Mouse (Mus musculus) embryonic facial prominence, embryonic 11.5 days (tissue): ENCODE results near the gene Ica1. TPM values are rescaled to one million over a fixed set of nuclear protein-coding genes. Genes with fewer than 3 reads are reported as not detected.

Experiments used
- ATAC-seq: fragments of 200-750 bp; cut with Nextera tagmentation; replicated peaks from 2 replicates; pipeline ENCODE4 v1.8.0; 2017; ENCODE audit warnings: low read depth; ENCODE audit not compliant: insufficient number of reproducible peaks, low FRiP score, low TSS enrichment
- DNase-seq: peaks from one replicate; pipeline ENCODE4 v3.0.0-alpha.2; 2015; ENCODE audit warnings: low spot score
- H3K27ac ChIP-seq: fragments of 300-500 bp; sonication (generic); replicated peaks from 2 replicates; pipeline ENCODE4 v1.5.1; 2014; ENCODE audit warnings: mild to moderate bottlenecking, low read depth, low read length, control low read depth
- H3K27me3 ChIP-seq: fragments of 300-500 bp; sonication (generic); 2 replicates; pipeline ENCODE4 v1.6.1; 2014; ENCODE audit warnings: mild to moderate bottlenecking, low read length, moderate library complexity, mixed read lengths; ENCODE audit not compliant: control insufficient read depth, insufficient read depth
- H3K36me3 ChIP-seq: fragments of 300-500 bp; sonication (generic); replicated peaks from 2 replicates; pipeline ENCODE4 v1.6.1; 2014; ENCODE audit warnings: low read depth, mild to moderate bottlenecking, low read length, moderate library complexity, mixed read lengths; ENCODE audit not compliant: control insufficient read depth, insufficient read depth
- H3K4me1 ChIP-seq: fragments of 300-500 bp; sonication (generic); 2 replicates; pipeline ENCODE4 v1.6.1; 2014; ENCODE audit warnings: low read length, mixed read lengths; ENCODE audit not compliant: control insufficient read depth, insufficient read depth
- H3K4me2 ChIP-seq: fragments of 300-500 bp; sonication (generic); 2 replicates; pipeline ENCODE4 v1.6.1; 2014; ENCODE audit warnings: low read depth, mild to moderate bottlenecking, control low read depth, low read length, moderate library complexity
- H3K4me3 ChIP-seq: fragments of 300-500 bp; sonication (generic); 2 replicates; pipeline ENCODE4 v1.5.1; 2014; ENCODE audit warnings: low read depth, low read length, control low read depth
- H3K9ac ChIP-seq: fragments of 300-500 bp; sonication (generic); replicated peaks from 2 replicates; pipeline ENCODE4 v1.6.1; 2014; ENCODE audit warnings: mild to moderate bottlenecking, control low read depth, low read length
- H3K9me3 ChIP-seq: fragments of 300-500 bp; sonication (generic); replicated peaks from 2 replicates; pipeline ENCODE4 v1.6.1; 2016; ENCODE audit warnings: mild to moderate bottlenecking, low read length, inconsistent platforms, mixed read lengths; ENCODE audit not compliant: control insufficient read depth
- WGBS: fragments of 180-500 bp; shearing (Covaris S2); extraction: QIAGEN DNeasy Blood & Tissue Kit; methylation state at CpG from one replicate; pipeline ENCODE4 v1.1.7; 2014; 5-methylcytosine and 5-hydroxymethylcytosine counted together
- polyA plus RNA-seq: library from polyadenylated mRNA; unstranded; fragments of >200 nt; fragmentation: Nextera tagmentation; extraction: Ambion mirVana; gene quantifications from 2 replicates; pipeline ENCODE4 v1.2.1, GENCODE M21; 2014

The Ica1 gene
- polyA plus RNA-seq, 1 experiment from 2014 or later = 21.4 TPM

GRCm38 (mm10) chr6:8669343-8669742 is 108.9 kb downstream of the Ica1 start:
- no peak for DNase-seq
- ATAC-seq = no peak
- no peak overlapping the region for H3K4me3 ChIP-seq
- H3K27ac ChIP-seq = no peak overlapping the region
- H3K4me2 ChIP-seq = no peak overlapping the region
- H3K27me3 ChIP-seq = no peaks in the 10 kb centered on the region
- H3K4me1 ChIP-seq = no peaks in the 10 kb centered on the region
- no peak overlapping the region for H3K9ac ChIP-seq
- H3K9me3 ChIP-seq = no peaks in the 10 kb centered on the region
- H3K36me3 ChIP-seq = no peaks in the 10 kb centered on the region
- WGBS = 79% methylated on average over 4 of the region's 4 CpGs

GRCm38 (mm10) chr6:8668013-8668811 is 110.1 kb downstream of the Ica1 start:
- Histone ChIP-seq H3K9me3 (no peaks in the 10 kb centered on the region), H3K27ac (no peak overlapping the region), H3K4me3 (no peak overlapping the region), H3K4me1 (no peaks in the 10 kb centered on the region), H3K9ac (no peak overlapping the region), H3K27me3 (no peaks in the 10 kb centered on the region), H3K4me2 (no peak overlapping the region), H3K36me3 (no peaks in the 10 kb centered on the region)
- WGBS = 55% methylated on average over 6 of the region's 6 CpGs
- no peak for ATAC-seq
- no peak for DNase-seq

DNA sequence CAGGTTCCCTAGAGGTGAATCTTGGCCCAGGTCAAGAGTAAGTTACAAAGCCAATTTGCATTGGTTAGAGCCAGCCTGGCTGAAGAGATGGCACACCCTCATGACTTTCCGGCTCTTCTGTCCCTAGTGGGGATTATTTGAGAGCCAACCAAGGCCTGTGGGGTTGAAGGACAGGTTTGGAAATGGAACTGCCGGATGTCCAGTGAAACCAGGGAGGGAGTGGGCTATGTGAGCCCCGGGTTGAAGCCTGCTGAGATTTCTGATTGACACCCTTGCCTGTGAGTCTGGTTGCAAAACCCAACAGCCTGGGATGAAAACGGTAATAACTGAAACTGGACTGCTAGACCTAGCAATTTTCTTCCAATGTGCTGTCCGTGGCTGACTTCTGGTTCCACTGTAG is 112.5 kb downstream of the Ica1 start:
- no peak for DNase-seq
- H3K4me3 ChIP-seq = no peak overlapping the region

GRCm38 (mm10) chr6:8664956-8665355 is 113.3 kb downstream of the Ica1 start:
- Histone ChIP-seq H3K27ac (no peak overlapping the region), H3K9me3 (no peaks in the 10 kb centered on the region), H3K4me2 (no peak overlapping the region), H3K4me1 (no peaks in the 10 kb centered on the region), H3K4me3 (no peak overlapping the region), H3K27me3 (no peaks in the 10 kb centered on the region), H3K9ac (no peak overlapping the region), H3K36me3 (no peaks in the 10 kb centered on the region)
- WGBS = 64% methylated on average over 5 of the region's 5 CpGs
- ATAC-seq (no peak), DNase-seq (no peak)

More for the DNA sequence above, 112.5 kb downstream of the Ica1 start:
- Histone ChIP-seq H3K27ac (no peak overlapping the region), H3K27me3 (no peaks in the 10 kb centered on the region), H3K9me3 (no peaks in the 10 kb centered on the region), H3K9ac (no peak overlapping the region), H3K36me3 (no peaks in the 10 kb centered on the region), H3K4me1 (no peaks in the 10 kb centered on the region), H3K4me2 (no peak overlapping the region)
- 88% methylated on average over 5 of the region's 5 CpGs for WGBS
- no peak for ATAC-seq

- 52% methylated on average over 3 of the region's 3 CpGs for WGBS
- Histone ChIP-seq H3K4me2 (no peak overlapping the region), H3K36me3 (no peaks in the 10 kb centered on the region), H3K27ac (0 out of 2 replicates have a peak overlapping the region, but pooled peaks have one; percentile 23), H3K9me3 (no peaks in the 10 kb centered on the region), H3K4me1 (no peaks in the 10 kb centered on the region), H3K4me3 (no peak overlapping the region), H3K9ac (no peak overlapping the region), H3K27me3 (no peaks in the 10 kb centered on the region)
- DNase-seq = no peak
- no peak for ATAC-seq
Observed at GRCm38 (mm10) chr6:8663092-8663740, 115.1 kb downstream of the Ica1 start.

- Histone ChIP-seq H3K4me3 (no peak overlapping the region), H3K9me3 (no peaks in the 10 kb centered on the region), H3K4me2 (no peak overlapping the region), H3K36me3 (no peaks in the 10 kb centered on the region), H3K9ac (no peak overlapping the region), H3K4me1 (no peaks in the 10 kb centered on the region), H3K27me3 (no peaks in the 10 kb centered on the region), H3K27ac (no peak overlapping the region)
- ATAC-seq (peak; percentile 71), DNase-seq (no peak)
- WGBS = 47% methylated on average over 4 of the region's 4 CpGs
Observed at GRCm38 (mm10) chr6:8661404-8661803, 116.9 kb downstream of the Ica1 start.

DNA sequence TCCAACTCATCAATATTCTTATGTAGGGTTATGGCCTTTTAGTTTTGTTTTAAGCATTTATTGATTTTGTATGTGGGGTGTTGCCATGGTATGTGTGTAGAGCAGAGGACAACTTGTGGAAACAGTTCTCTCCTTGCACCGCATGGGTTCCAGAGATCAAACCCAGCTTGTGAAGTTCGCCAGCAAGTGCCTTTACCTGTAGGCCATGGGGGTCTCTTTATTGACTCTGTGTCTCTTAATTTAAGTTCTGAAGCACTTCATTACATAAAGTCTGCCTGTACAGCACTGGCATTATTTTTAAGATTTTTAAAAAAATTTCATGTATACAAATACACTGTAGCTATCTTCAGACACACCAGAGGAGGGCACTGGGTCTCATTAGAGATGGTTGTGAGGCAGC is 118.2 kb downstream of the Ica1 start:
- DNase-seq (no peak), ATAC-seq (no peak)
- Histone ChIP-seq H3K4me1 (no peaks in the 10 kb centered on the region), H3K4me2 (no peak overlapping the region), H3K9ac (no peak overlapping the region), H3K36me3 (no peaks in the 10 kb centered on the region), H3K27me3 (no peaks in the 10 kb centered on the region), H3K4me3 (no peak overlapping the region), H3K9me3 (no peaks in the 10 kb centered on the region), H3K27ac (no peak overlapping the region)
- WGBS = 80% methylated on average over 2 of the region's 2 CpGs
